Mouse (Mus musculus): ENCODE results near the gene Aunip. TPM values are rescaled to one million over a fixed set of nuclear protein-coding genes. Genes with fewer than 3 reads are reported as not detected.
"Not testable (repeated sequence)": the region's sequence is repeated elsewhere in the genome, so short reads cannot be mapped to it uniquely, and the experiment has no call there.

Aunip gene
- polyA plus RNA-seq, 1 experiment = 0.09 TPM

DNA sequence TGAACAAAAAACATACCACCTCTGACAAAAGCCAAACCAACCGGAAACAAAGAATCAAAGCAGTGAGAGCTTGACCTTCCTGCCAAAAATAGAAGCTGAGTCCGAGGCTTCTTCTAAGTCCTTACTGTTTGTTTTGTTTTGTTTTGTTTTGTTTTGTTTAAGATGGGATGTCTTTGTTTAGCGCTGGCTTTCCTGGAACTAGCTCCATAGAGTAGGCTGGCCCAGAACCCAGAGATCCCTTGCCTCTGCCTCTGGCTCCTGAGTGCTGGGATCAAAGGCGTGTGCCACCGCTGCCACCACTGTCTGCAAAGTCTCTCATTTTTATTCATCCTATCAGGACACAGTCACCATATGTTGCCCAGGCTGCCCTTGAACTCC, 15.3 kb upstream of the Aunip start:
- no peak overlapping the region for H3K4me3 ChIP-seq (ENCODE audit: insufficient read depth, low read depth, low read length)
- 0 out of 2 replicates have a peak overlapping the region, but pooled peaks have one; percentile 3 for H3K27ac ChIP-seq (ENCODE audit: insufficient read depth, low read depth, low read length)
- 66% methylated on average over 5 of the region's 5 CpGs for WGBS
- DNase-seq = no peak
- peaks cover 19% of the 10 kb centered on the region for H3K4me1 ChIP-seq (ENCODE audit: control insufficient read depth, insufficient read depth, low read length)
- H3K27me3 ChIP-seq (replicated peaks; ENCODE audit: control insufficient read depth, insufficient read depth, low read length) = no peaks in the 10 kb centered on the region
- TF ChIP-seq POLR2A (IDR thresholded peaks at IDR 0.05; ENCODE audit: low read depth, low read length) (no peak), CTCF (conservative IDR thresholded peaks at IDR 0.05; ENCODE audit: insufficient read depth, insufficient read length, low read depth, low read length) (no peak)
- H3K36me3 ChIP-seq (ENCODE audit: control insufficient read depth, insufficient read depth, low read length) = no peaks in the 10 kb centered on the region

DNA sequence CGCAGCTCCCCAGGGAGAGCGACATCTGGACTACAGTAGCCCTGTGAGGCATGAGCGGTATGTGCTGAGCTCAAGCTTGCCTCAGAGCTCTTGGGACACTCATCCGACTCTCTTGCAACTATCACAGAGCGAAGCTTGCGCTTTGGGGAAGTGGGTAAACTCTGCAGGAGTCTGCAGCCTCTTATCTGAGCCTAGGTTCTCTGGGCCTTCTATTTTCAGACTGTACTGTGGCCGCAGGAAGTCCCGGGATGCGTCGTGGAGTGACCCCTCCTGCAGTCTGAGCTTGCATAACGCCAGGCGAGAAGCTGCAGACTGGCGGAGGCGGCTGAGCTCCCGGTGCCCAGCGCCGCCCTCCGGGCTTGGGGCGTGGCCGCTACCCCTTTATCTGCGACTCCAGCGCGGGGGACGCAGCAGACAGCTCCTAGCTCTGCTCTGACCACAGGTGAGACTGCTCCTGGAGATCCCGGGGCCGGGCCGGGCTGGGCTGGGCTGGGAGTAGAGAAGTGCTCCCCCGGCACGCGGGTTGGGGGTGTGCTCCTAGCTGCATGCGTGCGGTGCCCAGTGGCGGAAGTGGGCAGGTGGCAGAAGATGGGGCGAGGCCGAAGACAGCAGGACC, 14.1 kb upstream of the Aunip start, which contains the start of gene Paqr7:
Gene Paqr7, plus strand, starts transcription at position 103 of the 616 bp plus-strand sequence.
- TF ChIP-seq POLR2A (IDR thresholded peaks at IDR 0.05; ENCODE audit: low read depth, low read length) (peak; percentile 50), CTCF (conservative IDR thresholded peaks at IDR 0.05; ENCODE audit: insufficient read depth, insufficient read length, low read depth, low read length) (0 out of 2 replicates have a peak, but pooled peaks have one; percentile 6)
- Histone ChIP-seq H3K27ac (ENCODE audit: insufficient read depth, low read depth, low read length) (peak within 1 kb of the TSS; percentile 90), H3K4me3 (ENCODE audit: insufficient read depth, low read depth, low read length) (peak within 1 kb of the TSS; percentile 81), H3K27me3 (replicated peaks; ENCODE audit: control insufficient read depth, insufficient read depth, low read length) (no peaks in the 10 kb centered on the region), H3K4me1 (ENCODE audit: control insufficient read depth, insufficient read depth, low read length) (peaks cover 23% of the 10 kb centered on the region), H3K36me3 (ENCODE audit: control insufficient read depth, insufficient read depth, low read length) (no peaks in the 10 kb centered on the region)
- DNase-seq = peak; percentile 91
- WGBS = 5% methylated on average over 35 of the region's 35 CpGs

GRCm38 (mm10) chr4:134497223-134497622, 13.6 kb upstream of the Aunip start:
- Histone ChIP-seq H3K27ac (ENCODE audit: insufficient read depth, low read depth, low read length) (peak overlapping the region; percentile 90), H3K4me3 (ENCODE audit: insufficient read depth, low read depth, low read length) (peak overlapping the region; percentile 81), H3K36me3 (ENCODE audit: control insufficient read depth, insufficient read depth, low read length) (no peaks in the 10 kb centered on the region), H3K4me1 (ENCODE audit: control insufficient read depth, insufficient read depth, low read length) (peaks cover 23% of the 10 kb centered on the region), H3K27me3 (replicated peaks; ENCODE audit: control insufficient read depth, insufficient read depth, low read length) (no peaks in the 10 kb centered on the region)
- DNase-seq = no peak
- 4% methylated on average over 6 of the region's 6 CpGs for WGBS
- TF ChIP-seq POLR2A (IDR thresholded peaks at IDR 0.05; ENCODE audit: low read depth, low read length) = no peak
- TF ChIP-seq CTCF (conservative IDR thresholded peaks at IDR 0.05; ENCODE audit: insufficient read depth, insufficient read length, low read depth, low read length) = no peak

DNA sequence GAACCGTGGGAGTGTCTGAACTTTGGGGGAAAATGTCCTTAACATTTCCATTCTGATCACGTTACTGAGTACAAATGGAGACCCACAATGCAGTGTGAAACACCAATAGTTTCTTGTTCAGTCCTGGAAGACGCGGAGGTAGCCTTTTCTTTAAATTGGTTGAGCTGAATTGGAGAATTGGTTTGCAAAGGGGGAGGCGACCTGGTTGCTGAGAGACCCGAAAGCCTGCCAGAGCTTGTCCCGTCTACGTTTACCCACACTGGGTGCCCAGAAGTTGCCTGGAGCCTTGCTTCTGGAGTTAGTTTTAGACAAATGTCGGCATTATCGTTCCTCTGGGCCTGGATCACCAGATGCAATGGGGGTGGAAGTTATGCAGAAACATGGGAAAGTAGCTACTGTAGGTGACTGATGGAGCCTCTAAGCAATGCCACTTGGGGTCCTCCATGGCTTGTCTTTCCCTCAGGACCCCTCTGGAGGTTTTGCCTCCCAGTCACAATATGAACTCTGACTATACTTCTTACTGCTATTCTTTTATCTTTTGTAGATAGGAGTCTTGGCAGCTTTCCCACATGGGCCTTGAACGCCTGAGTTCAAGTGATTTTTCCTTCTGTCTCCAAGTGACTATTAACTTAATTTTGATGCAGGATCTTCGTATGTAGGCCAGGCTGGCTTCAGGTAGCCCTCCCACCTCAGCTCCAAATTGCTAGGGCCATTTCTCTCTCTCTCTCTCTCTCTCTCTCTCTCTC, 12.6 kb upstream of the Aunip start:
- no peak overlapping the region for H3K27ac ChIP-seq (ENCODE audit: insufficient read depth, low read depth, low read length)
- TF ChIP-seq POLR2A (IDR thresholded peaks at IDR 0.05; ENCODE audit: low read depth, low read length) (no peak), CTCF (conservative IDR thresholded peaks at IDR 0.05; ENCODE audit: insufficient read depth, insufficient read length, low read depth, low read length) (no peak)
- 82% methylated on average over 12 of the region's 12 CpGs for WGBS
- H3K4me3 ChIP-seq (ENCODE audit: insufficient read depth, low read depth, low read length) = 0 out of 2 replicates have a peak overlapping the region, but pooled peaks have one; percentile 81
- no peaks in the 10 kb centered on the region for H3K36me3 ChIP-seq (ENCODE audit: control insufficient read depth, insufficient read depth, low read length)
- DNase-seq = no peak
- no peaks in the 10 kb centered on the region for H3K27me3 ChIP-seq (replicated peaks; ENCODE audit: control insufficient read depth, insufficient read depth, low read length)
- H3K4me1 ChIP-seq (ENCODE audit: control insufficient read depth, insufficient read depth, low read length) = peaks cover 23% of the 10 kb centered on the region

DNA sequence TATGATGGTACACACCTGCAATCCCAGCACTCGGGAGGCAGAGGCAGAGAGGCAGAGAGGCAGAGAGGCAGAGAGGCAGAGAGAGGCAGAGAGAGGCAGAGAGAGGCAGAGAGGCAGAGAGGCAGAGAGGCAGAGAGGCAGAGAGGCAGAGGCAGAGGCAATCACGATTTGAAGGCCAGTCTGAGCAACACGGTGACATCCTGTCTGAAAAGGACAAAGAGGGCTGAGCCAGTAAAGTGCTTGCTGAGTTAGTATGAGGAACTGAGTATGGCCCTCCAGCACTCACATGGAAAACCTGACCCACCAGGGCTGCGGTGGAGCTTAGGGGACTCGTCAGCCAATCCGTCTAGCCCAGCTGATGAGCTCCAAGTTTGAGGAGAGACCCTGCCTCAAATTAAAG, 11.8 kb upstream of the Aunip start:
- not testable (repeated sequence) for DNase-seq; H3K27me3 ChIP-seq (replicated peaks; ENCODE audit: control insufficient read depth, insufficient read depth, low read length); H3K27ac ChIP-seq (ENCODE audit: insufficient read depth, low read depth, low read length); H3K36me3 ChIP-seq (ENCODE audit: control insufficient read depth, insufficient read depth, low read length); H3K4me3 ChIP-seq (ENCODE audit: insufficient read depth, low read depth, low read length)
- 86% methylated on average over 6 of the region's 6 CpGs for WGBS
- peaks cover 27% of the 10 kb centered on the region for H3K4me1 ChIP-seq (ENCODE audit: control insufficient read depth, insufficient read depth, low read length)

- 60% methylated on average over 6 of the region's 6 CpGs for WGBS
- TF ChIP-seq CTCF (conservative IDR thresholded peaks at IDR 0.05; ENCODE audit: insufficient read depth, insufficient read length, low read depth, low read length) = no peak
- TF ChIP-seq POLR2A (IDR thresholded peaks at IDR 0.05; ENCODE audit: low read depth, low read length) = no peak
- peak; percentile 68 for DNase-seq
- no peaks in the 10 kb centered on the region for H3K36me3 ChIP-seq (ENCODE audit: control insufficient read depth, insufficient read depth, low read length)
- H3K4me1 ChIP-seq (ENCODE audit: control insufficient read depth, insufficient read depth, low read length) = peaks cover 20% of the 10 kb centered on the region
- H3K4me3 ChIP-seq (ENCODE audit: insufficient read depth, low read depth, low read length) = no peak overlapping the region
- no peaks in the 10 kb centered on the region for H3K27me3 ChIP-seq (replicated peaks; ENCODE audit: control insufficient read depth, insufficient read depth, low read length)
- 0 out of 2 replicates have a peak overlapping the region, but pooled peaks have one; percentile 35 for H3K27ac ChIP-seq (ENCODE audit: insufficient read depth, low read depth, low read length)
Observed at GRCm38 (mm10) chr4:134501095-134501494, 9.7 kb upstream of the Aunip start.

GRCm38 (mm10) chr4:134503686-134504357, 7.0 kb upstream of the Aunip start:
- WGBS = 71% methylated on average over 4 of the region's 4 CpGs
- peaks cover 10% of the 10 kb centered on the region; the same call in 1 of the 2 replicates for H3K4me1 ChIP-seq (ENCODE audit: control insufficient read depth, insufficient read depth, low read length)
- H3K27ac ChIP-seq (ENCODE audit: insufficient read depth, low read depth, low read length) = no peak overlapping the region
- H3K27me3 ChIP-seq (replicated peaks; ENCODE audit: control insufficient read depth, insufficient read depth, low read length) = no peaks in the 10 kb centered on the region
- no peaks in the 10 kb centered on the region; the same call in 1 of the 2 replicates for H3K36me3 ChIP-seq (ENCODE audit: control insufficient read depth, insufficient read depth, low read length)
- DNase-seq = no peak
- no peak overlapping the region for H3K4me3 ChIP-seq (ENCODE audit: insufficient read depth, low read depth, low read length)
- TF ChIP-seq CTCF (conservative IDR thresholded peaks at IDR 0.05; ENCODE audit: insufficient read depth, insufficient read length, low read depth, low read length) (no peak), POLR2A (IDR thresholded peaks at IDR 0.05; ENCODE audit: low read depth, low read length) (no peak)

Measured in kidney, adult 2 months (tissue).